Mouse (Mus musculus): ENCODE measurements at regions not wholly inside any gene's neighbourhood (a gene's known extent, or its start where the extent isn't known, plus 50 kb on each side); places are given as distances from the start of the nearest gene placed in this dataset.
A peak's percentile ranks its signal among the peaks of the same experiment; 100 is the strongest.

DNA sequence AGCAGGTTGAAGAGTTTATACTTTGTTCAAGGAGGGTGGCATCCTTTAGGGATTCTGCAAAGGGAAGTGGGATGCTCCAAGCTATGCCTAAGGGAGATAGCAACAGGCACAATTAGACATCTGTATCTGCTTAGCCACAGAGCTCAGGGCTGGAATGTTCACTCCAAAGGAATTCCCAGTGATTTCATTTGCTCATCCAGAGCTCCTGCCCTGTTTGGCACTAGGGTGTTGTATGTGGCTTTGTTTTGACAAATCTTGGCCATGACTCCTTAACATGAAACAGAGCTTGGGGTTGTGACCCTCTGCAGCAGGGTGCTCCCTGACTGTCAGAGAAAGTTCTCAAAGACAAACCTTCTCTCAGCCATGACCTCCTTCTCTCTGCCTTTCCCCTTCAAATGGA lies 194.8 kb upstream of the 1810046K07Rik start:
- DNase-seq = peak in 1 of 2 experiments; percentile 5

DNA sequence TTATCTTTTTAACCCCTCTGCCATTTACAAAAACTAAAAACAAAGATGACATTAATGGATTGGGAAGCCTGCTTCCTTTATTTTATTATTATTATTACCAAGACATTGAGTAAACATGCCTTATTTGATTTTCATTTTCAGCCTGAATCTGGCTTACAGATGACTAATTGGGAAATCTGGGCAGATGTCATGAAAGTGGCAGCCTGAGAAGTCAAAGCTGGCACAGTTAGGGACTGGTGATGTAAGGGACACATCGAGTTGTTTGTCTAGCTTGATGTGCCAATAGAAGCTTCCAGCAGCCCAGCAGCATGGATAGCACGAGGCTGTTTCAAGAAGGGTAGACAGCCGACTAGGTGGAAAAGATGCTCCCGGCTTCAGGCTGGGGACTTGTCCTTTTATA lies 197.2 kb upstream of the 1810046K07Rik start:
- DNase-seq = peak; percentile 10 to 15

DNA sequence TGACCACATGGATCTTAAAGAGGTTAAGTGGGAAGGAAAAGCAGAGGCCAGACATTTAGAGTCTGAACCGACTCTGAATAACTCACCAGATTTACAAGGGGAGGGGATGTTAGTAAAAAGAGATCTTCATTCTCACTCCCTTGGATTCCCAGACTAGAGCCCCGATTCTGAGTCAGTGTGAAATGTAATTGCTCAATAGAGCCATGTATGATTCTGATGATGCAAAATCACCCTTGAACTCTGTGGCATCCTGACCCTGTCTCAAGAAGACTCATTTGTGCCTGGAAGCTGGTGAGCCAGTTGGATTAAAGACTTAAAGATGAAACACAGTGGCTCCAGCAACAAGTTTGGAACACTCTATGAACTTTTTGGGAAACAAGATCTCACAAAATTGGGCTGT lies 210.2 kb upstream of the 1810046K07Rik start:
- peak in 1 of 2 experiments; percentile 12 for DNase-seq

DNA sequence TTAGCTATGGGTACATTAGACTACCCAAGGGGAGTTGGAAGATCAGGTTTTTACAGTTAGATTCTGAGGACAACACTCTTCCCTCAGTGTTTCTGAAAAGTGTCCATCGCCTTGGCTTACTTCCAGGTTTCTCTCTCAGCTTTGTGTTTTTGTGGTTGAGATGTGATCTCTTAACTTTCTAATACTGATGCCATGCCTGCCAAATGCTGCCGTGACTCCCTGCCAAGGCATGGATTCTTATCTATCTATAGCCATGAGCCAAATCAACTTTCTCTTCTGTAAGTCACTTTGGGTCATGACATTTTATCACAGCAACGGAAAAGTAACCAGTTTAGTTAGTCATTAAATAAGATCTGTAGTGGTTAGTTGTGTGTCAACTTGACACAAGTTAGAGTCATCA lies 213.2 kb upstream of the 1810046K07Rik start:
- DNase-seq = no peak

DNA sequence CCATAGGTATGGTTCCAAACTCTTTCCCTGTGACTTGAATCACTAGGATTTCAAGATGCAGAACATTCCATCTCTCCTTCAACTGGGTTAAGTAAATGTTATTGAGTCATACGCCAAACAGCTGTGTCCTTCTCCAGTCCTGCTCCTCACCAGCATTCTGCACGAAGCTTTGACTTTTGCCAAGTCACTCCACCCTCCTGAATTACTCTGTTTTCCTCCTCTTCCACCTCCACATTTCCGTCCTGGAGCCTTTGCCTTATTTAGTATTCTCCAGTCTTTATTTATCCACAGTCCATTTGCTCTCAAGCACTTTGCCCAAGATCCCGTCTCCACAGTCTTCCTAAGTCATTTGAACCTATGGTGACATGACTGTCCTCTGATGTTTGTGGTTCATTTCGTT lies 193.1 kb upstream of the Arhgap20 start:
- no peak for DNase-seq

DNA sequence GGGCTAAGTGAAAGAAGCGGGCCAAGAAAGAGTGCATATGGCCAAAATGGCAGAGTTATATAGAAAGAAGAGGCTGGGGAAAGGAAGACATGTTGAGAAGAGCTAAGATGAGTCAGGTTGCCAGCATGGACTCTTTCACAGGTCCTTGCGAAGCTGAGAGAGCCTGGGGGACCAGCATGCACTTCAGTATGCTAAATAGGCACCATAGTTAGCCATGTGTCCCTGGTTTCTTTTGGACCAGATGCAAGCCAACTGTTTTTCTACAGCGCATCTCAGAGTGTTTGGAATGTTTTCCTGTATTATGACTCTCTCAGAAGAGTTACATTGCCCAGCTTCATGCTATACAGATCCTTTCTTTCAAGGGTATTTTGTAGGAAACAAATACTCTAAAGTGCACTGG lies 183.5 kb upstream of the Arhgap20 start:
- DNase-seq = no peak

DNA sequence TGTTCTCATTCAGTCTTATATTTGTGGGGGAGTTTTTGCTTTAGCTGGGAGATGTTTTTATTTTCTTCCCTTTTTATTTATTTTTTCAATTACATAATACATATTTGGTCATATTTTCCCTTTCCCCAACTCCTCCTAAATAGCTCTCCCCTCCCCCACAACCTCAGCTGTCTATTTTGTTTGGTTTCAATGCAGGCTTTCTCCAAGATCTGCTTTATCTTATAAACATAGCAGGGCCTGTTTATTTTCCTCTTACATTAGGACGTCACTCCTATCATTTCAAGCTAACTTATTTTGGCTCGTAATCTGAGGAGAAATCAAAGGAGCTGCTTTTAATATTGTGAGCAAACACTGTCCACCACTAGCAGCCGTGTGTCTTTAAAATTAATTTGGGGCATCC lies 171.4 kb upstream of the Arhgap20 start:
- DNase-seq = peak in 1 of 2 experiments; percentile 4

DNA sequence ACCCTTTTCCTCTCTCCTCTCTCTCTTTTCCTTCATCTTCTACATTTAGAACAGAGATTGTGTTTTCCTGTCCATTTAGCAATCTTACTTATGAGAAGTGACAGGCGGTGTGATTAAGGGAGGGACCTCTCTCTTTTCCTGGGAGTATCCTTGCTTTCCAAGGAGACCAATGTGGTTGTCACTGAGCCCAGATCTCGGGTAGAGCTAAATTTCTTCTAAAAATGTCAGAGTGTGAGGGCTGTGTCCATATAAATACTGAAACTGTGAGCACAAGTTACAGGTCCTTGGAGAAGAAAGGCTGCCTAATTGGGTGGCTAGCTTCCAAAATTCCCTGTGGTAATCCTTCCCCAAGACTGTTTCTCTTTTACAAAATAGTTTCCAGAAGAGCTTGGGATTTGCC lies 166.4 kb upstream of the Arhgap20 start:
- no peak for DNase-seq

DNA sequence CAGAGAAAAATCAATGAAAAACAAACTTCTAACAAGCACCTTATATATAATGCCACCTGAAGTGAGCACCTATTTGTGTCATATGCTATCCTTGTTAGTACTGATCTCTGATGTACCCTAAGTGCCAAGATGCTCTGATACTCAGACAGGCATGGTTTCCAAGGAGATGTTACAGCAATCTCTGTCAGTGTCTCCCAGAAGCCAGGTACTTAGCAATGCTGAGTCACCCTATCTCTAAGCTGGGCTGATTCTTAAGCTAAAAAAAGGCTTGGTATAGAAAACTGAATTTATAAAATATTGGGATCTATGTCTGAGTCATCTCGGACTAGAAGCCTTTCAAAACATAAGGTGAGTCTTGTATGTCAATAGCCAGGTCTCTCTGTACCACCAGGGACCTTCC lies 157.0 kb upstream of the Arhgap20 start:
- DNase-seq = no peak

DNA sequence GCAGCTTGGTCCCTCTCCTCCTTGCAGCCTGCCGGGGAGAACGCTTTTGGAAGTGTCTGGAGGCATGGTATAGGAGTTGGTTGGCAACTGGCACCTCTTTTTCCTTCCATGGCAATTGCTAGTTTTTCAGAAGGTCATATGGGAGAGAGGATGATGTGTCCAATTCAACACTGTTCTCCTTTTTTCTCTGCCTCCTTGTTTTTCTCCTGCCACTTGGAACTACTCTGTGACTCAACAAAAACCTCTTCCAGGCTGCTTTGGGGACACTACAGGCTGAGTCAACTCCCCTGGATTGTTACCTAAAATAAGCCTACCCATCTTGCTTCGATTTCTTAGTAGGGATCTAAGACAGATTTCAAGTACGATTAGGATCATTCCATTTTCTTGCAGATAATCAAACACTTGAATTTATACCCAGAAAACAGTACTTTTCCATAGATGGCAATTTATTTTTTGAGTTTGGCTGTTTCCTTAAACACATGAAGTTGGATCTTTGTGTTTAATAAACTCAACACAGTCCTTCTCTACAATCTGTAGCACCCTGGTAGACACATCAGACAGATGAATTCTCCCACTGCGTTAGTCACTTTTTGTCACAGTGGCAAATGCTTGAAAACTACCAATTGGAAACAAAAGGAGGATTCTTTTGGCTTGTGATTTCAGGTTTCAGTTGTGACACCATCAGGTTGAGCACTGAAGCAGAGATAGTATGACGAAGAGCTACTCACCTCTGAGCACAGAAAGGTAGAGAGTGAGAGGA lies 156.3 kb upstream of the Arhgap20 start:
- DNase-seq = no peak

DNA sequence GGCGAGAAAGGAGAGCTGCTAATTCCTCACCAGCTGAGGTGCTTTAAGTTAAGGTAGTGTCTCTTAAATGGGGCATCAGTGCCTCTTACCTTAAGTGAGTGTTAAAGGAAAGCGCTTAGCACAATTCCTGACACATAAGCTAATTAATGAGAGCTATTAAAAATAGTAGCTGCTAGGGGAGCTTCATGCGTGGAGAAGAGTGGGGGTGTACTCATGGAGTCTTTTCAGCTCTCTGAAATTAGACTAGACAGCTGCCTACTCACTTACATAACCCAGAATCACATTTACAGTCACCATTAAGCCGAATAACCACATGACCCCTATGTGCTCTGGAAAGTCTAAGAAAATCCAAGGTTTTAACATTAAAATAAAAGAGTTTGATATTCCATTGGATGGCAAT lies 139.0 kb upstream of the Arhgap20 start:
- DNase-seq = no peak

DNA sequence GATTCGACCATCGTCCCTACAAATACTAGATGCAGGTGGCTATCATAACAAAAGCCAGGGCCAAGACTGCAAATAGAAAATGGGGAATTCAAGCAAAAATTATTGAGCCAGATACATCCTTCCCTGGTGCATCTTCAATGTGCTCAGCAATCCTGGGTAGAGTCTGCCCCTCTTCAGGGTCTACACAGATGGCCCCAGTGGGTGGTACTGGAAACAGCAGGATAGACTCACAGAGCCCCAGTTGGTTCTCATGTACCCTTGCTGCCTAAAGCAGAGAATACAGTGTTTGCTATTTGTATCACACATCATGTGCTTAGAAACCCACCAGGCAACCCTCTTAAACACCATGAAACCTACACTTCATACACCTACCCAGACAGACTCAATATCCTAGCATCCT lies 129.0 kb upstream of the Arhgap20 start:
- DNase-seq = no peak

DNA sequence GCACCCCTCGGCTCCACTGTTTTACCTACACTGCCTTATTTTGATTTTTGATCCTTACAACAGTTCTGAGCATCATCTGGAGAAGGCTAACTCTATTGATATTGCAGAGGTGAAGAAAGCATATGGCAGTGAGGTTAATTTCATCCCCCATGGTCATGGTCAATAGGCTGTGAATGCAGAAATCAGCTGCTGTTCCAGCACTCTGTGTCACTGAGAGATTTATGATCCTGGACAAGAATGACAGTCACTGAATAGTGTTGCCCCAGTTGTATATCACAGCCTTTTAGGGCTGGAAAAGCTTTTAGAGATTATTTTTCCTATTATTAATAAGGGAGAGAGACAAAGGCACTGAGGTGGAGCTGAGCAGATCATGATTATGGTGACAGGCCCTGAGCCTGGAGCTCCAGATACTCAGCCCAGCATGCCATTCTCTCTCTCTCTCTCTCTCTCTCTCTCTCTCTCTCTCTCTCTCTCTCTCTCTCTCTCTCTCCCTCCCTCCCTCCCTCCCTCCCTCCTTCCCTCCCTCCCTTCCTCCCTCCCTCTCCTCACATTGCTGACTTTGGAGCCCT lies 128.5 kb upstream of the Arhgap20 start:
- DNase-seq = no peak

DNA sequence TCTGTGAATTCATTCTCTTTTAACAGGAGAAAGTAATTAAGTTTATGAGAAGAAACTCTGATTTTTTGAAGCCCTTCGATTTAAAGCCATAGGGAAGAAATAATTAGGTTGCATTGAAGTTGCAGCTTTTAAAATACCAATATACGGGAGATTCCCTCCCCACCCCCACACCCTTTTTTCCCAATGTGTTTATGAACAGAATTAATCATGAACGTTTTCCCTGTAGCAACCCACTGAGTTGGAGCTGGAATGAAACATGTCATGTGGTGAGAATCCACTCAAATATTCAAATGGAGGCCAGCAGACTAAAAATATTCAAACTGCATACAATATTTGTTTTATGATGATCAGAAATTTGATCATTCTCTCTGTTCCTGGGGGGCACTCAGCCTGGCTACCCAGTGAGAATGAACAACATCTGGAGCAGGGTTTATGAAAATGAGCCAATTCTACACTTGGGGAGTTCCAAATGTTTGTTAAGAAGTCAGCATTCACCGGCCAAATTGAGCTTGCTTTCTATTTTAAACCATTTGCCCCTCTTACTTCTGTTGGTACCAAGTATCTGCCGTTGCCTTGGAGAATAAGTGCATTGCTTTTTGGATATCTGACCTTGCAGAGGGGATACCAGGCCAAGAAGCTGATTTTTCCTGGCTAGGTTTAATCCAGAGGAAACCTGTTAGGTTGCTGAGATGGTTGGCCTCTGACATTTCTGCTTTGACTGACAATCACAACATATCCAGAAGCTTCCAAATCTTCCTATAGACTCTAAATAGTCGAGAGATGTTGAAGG lies 127.8 kb upstream of the Arhgap20 start:
- no peak for DNase-seq

DNA sequence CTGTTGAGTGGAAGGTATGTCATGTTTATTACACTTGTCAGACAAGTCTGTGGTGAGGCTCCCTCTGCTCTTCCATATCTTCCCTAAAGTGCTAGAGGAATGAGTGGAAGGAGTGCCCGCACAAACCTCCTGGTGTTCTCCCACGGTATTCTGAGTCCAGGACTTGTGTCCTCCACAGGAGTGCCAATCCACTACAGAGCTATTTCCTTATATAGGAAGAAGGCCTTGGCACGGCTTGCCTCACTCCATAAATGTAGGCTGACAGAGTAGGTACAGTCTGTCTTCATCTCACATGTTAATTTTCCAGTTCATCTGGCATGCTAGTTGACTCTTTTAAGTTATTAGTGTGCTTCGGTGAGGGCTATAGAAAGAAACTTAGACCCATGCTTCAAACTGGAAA lies 123.4 kb upstream of the Arhgap20 start:
- DNase-seq = no peak

DNA sequence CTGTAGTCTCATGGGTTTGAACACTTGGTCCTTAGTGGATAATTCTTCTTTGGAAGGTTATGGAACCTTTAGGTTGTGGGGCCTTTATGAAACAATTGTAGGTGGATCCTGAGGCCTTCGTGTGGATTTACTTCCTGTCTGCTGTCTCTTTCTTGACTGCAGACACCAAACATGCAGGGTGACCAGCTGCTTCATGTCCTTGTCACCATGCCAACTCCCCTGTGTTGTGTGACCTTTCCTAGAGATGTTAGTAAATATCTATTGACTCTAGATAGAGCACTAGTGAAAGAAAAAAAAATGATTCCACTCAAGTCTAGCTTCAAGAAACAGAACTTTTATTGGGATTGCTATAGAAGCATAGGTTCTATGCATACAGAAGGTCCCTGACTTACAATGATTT lies 119.7 kb upstream of the Arhgap20 start:
- no peak for DNase-seq

DNA sequence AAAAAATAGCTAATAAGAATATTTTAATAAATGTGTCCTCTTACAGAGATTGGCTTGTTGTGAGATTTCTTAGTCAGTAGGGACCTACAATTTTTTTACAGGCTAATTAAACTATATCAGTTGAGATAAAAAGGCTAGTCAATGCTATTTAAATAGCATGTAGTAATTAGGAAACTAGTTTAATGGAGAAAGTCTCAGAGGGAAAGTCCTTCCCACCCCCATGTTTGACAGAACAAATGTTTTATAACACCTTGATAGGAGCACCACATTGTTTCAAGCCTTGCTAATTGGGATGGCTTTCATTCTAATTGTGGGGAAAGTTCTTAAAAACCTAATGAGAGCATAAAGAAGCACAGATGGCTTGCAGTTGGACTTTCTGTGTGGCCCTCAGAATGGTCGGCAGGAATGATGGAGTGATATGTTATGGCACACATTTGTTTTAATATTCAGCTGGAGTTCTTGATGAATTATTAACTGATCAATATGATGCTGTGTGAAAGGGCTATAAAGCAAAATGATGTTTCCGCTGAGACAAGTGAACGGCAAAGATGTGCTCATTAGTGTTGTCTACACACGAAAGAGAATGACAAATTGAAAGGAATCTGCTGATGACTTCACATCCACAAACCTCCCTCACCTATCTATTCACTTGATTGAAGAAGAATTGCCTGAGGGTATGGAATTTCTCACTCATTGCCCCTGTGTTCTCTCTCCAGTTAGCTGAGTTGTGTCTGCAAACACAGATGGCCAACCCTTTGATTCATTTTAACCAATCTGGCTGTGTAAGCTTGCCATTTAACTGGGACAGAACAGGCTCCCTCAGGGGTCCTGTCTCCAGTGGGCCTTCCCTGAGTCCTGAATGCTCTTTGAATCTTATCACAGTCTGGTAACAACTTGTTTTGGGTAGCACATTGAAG lies 111.5 kb upstream of the Arhgap20 start:
- no peak for DNase-seq

DNA sequence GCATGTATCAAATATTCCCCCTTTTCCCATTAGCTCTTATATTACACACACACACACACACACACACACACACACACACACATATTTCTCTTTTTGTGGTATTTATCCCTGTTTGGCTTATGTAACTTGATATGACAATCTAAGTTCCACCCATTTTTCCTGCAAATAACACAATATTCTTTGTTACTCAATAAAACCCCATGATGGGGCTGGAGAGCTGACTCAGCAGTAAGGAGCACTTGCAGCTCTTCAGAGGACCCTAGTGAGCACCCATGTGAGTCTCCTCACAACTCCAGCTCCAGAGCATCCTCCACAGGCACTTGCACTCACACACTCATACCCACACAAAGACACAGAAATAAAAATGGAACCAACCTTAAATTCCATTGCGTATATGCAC lies 110.5 kb upstream of the Arhgap20 start:
- DNase-seq = no peak

DNA sequence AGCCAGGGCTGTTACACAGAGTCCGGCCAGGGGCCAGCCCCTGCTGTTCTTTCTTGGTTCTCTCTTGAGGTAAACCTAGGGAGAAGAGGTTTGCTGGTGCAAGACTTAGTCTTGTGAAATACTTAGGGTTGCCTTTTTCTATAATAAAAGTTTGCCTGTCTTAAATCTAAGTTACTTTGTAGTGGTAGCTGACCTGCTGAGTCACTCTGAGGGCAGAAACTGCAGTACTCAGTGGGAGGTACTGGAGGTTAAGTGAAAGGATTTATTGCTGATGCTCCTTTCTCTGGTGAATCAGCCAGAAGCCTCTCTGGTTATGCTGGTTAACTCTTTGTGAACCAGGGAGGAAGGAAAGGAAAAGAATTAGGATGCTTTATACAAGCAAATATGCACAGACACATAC lies 107.3 kb upstream of the Arhgap20 start:
- DNase-seq = no peak

DNA sequence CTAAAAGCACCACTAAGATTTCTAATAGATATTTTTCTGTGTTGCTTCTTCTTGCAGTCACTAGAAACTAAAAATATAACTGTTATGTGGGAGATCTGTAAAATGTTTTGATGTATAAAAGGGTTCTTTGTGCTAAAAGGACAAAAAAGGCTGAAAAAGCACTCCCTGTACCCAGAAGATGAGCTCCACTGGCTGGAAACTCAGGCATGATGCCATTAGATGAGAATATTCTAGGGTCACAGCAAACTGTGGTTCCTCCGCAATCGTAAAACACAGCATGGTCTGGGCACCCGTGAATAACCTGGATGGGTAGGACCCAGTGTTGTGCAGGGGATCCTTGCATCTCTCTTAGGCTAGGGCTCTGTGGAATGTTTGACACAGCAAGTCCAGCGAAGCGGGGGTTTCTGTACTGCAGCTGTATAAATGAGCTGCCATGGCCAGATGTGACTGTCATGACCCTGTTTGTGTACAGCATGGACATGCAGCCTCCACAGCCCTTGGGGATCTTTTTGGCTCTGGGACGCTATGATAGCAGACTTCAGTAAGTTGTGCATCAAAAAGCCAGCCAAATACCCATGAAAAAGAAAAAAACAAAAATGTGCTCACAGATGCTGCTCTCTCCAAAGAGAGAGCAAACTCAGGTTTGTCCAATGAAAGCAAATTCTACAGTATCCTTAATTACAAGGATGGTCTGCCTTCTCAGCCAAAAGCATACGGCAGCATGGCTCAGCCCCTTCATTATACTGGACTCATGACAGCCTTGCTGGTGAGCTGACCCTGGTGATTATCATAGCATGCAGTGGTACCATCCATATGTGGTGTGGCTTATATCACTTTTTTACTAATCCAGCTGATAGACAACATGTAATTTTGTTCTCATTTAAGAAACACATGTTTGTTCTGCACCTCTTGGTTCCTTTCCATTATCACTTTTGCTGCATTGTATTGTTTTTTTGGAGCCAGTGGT lies 103.9 kb upstream of the Arhgap20 start:
- no peak for DNase-seq

DNA sequence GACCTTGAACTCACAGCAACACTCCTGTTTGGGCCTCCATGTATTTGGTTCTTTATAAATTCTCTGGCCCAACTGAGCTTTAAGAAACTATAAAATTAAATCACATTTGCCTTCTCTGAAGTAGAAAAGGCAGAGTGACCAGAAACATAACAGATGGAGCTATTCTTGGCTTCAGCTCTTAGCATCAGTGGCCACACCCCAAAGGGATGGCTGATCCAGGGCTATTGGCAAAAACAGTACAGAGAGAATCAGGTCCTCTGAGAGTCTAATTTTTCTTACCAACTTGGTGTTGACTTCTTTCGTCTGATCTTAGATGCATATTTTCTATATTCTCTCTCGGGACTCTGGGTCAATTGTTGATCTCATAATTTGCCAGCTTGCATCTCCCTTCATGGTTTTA lies 103.2 kb upstream of the Arhgap20 start:
- no peak for DNase-seq

DNA sequence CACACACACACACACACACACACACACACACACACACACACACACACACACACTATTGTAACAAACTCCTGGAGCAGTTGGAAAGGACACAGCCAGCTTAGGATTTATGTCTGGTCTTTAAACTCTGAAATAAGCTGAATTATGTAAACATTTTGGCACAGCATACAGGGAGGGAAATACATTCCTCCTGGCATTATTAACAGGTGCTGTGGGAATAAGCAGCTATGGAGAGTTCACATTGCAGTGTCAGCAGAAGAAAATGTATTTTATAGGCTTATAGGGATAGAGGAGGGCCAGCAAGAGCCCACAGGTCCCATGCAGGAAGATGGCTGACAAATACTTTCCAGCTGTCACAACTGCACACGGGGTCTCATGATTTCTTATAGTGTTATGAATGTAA lies 100.8 kb upstream of the Arhgap20 start:
- no peak for DNase-seq

All from lung, adult 18-20 months (tissue).